Mouse (Mus musculus): ENCODE results near the gene Mamstr.
A peak's percentile ranks its signal among the peaks of the same experiment; 100 is the strongest.

DNA sequence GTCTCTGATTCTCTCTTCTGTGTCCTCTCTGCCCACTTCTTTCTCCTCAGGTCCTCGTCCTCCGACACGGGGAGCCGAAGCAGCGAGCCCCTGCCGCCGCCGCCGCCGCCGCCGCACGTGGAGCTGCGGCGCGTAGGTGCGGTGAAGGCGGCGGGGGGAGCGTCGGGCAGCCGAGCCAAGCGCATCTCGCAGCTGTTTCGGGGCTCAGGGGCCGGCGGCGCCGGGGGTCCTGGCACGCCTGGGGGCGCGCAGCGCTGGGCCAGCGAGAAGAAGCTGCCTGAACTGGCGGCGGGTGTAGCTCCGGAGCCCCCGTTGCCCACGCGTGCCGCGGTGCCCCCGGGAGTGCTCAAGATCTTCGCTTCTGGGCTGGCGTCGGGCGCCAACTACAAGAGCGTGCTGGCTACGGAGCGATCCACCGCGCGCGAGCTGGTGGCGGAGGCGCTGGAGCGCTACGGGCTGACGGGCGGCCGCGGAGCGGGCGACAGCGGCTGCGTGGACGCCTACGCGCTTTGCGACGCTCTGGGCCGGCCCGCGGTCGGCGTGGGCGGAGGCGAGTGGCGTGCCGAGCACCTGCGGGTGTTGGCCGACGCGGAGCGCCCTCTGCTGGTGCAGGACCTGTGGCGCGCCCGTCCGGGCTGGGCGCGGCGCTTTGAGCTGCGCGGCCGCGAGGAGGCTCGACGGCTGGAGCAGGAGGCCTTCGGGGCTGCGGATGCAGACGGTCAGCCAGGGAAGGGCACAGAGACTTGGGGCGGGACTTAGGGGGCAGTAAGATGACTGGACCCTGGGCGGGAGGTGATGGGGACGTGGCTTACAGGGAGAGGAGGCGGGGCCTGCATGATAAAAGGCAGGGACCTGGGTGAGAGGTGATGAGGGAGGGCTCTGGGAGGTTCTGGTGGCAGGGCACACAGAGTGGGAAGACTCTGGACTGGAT lies 11.1 kb upstream of the Mamstr start:
- TF ChIP-seq CTCF (IDR thresholded peaks at IDR 0.05; ENCODE audit: control insufficient read depth, insufficient read depth, insufficient read length), result peak; percentile 76
- no peak for TF ChIP-seq CEBPB (IDR thresholded peaks at IDR 0.05; ENCODE audit: low read depth)
- no peak for TF ChIP-seq MAX (IDR thresholded peaks at IDR 0.05)
- no peak for TF ChIP-seq FOSL1 (IDR thresholded peaks at IDR 0.05; ENCODE audit: insufficient read depth, low read length, poor library complexity, severe bottlenecking)
- no peak for TF ChIP-seq MYOG (IDR thresholded peaks at IDR 0.05; ENCODE audit: control insufficient read depth, extremely low read depth, insufficient read length)
- no peak for TF ChIP-seq USF1 (IDR thresholded peaks at IDR 0.05; ENCODE audit: low read depth)
